Mouse (Mus musculus): ENCODE measurements around the gene Iqck. TPM values are rescaled to one million over a fixed set of nuclear protein-coding genes. Genes with fewer than 3 reads are reported as not detected.

The Iqck gene
- total and polyA plus RNA-seq, 3 experiments = 0.29 to 0.70 (median 0.32) TPM

GRCm38 (mm10) chr7:118964777-118965176, 109.2 kb downstream of the Iqck start:
- no peak overlapping the region for H3K9ac ChIP-seq (ENCODE audit: low read depth, low read length)
- H3K79me2 ChIP-seq (replicated peaks; ENCODE audit: control insufficient read depth, insufficient read depth, low read length) = no peaks in the 10 kb centered on the region
- no peaks in the 10 kb centered on the region for H3K4me1 ChIP-seq (ENCODE audit: control insufficient read depth, insufficient read depth, low read length)
- no peak for DNase-seq
- no peaks in the 10 kb centered on the region for H3K27me3 ChIP-seq (ENCODE audit: control insufficient read depth, insufficient read depth, low read length)
- H3K27ac ChIP-seq = no peak overlapping the region
- WGBS = 12% methylated on average over 3 of the region's 3 CpGs
- H3K36me3 ChIP-seq (ENCODE audit: control insufficient read depth, insufficient read depth, low read length) = no peaks in the 10 kb centered on the region
- intact Hi-C loops (cut with DNase I) = no loop called here
- no peak overlapping the region for H3K4me3 ChIP-seq
- TF ChIP-seq POLR2A (IDR thresholded peaks at IDR 0.05; ENCODE audit: insufficient read depth, low read depth, low read length) (no peak), EP300 (IDR thresholded peaks at IDR 0.05; ENCODE audit: insufficient read depth, low read depth, low read length) (no peak)

GRCm38 (mm10) chr7:118965198-118965597, 109.6 kb downstream of the Iqck start:
- Histone ChIP-seq H3K79me2 (replicated peaks; ENCODE audit: control insufficient read depth, insufficient read depth, low read length) (no peaks in the 10 kb centered on the region), H3K4me3 (no peak overlapping the region), H3K4me1 (ENCODE audit: control insufficient read depth, insufficient read depth, low read length) (no peaks in the 10 kb centered on the region), H3K27me3 (ENCODE audit: control insufficient read depth, insufficient read depth, low read length) (no peaks in the 10 kb centered on the region), H3K27ac (no peak overlapping the region), H3K9ac (ENCODE audit: low read depth, low read length) (no peak overlapping the region), H3K36me3 (ENCODE audit: control insufficient read depth, insufficient read depth, low read length) (no peaks in the 10 kb centered on the region)
- intact Hi-C loops (cut with DNase I) = no loop called here
- no peak for DNase-seq
- TF ChIP-seq CTCF (IDR thresholded peaks at IDR 0.05) (no peak), POLR2A (IDR thresholded peaks at IDR 0.05; ENCODE audit: insufficient read depth, low read depth, low read length) (no peak), EP300 (IDR thresholded peaks at IDR 0.05; ENCODE audit: insufficient read depth, low read depth, low read length) (no peak)
- 24% methylated on average over 7 of the region's 7 CpGs for WGBS

- H3K79me2 ChIP-seq (replicated peaks; ENCODE audit: control insufficient read depth, insufficient read depth, low read length) = no peaks in the 10 kb centered on the region
- TF ChIP-seq CTCF (IDR thresholded peaks at IDR 0.05) = no peak
- TF ChIP-seq EP300 (IDR thresholded peaks at IDR 0.05; ENCODE audit: insufficient read depth, low read depth, low read length) = no peak
- TF ChIP-seq POLR2A (IDR thresholded peaks at IDR 0.05; ENCODE audit: insufficient read depth, low read depth, low read length) = no peak
- no peaks in the 10 kb centered on the region for H3K27me3 ChIP-seq (ENCODE audit: control insufficient read depth, insufficient read depth, low read length)
- H3K9ac ChIP-seq (ENCODE audit: low read depth, low read length) = no peak overlapping the region
- no peaks in the 10 kb centered on the region for H3K36me3 ChIP-seq (ENCODE audit: control insufficient read depth, insufficient read depth, low read length)
- intact Hi-C loops (cut with DNase I) = no loop called here
- no peak for DNase-seq
- no peak overlapping the region for H3K4me3 ChIP-seq
- no peaks in the 10 kb centered on the region for H3K4me1 ChIP-seq (ENCODE audit: control insufficient read depth, insufficient read depth, low read length)
- 82% methylated on average over 3 of the region's 3 CpGs for WGBS
- H3K27ac ChIP-seq = no peak overlapping the region
Measured at GRCm38 (mm10) chr7:118968870-118969269, 113.3 kb downstream of the Iqck start.

GRCm38 (mm10) chr7:118971499-118971898, 115.9 kb downstream of the Iqck start:
- H3K27me3 ChIP-seq (ENCODE audit: control insufficient read depth, insufficient read depth, low read length) = no peaks in the 10 kb centered on the region
- no peak for DNase-seq
- no peaks in the 10 kb centered on the region for H3K79me2 ChIP-seq (replicated peaks; ENCODE audit: control insufficient read depth, insufficient read depth, low read length)
- H3K27ac ChIP-seq = no peak overlapping the region
- TF ChIP-seq CTCF (IDR thresholded peaks at IDR 0.05) (no peak), EP300 (IDR thresholded peaks at IDR 0.05; ENCODE audit: insufficient read depth, low read depth, low read length) (no peak), POLR2A (IDR thresholded peaks at IDR 0.05; ENCODE audit: insufficient read depth, low read depth, low read length) (no peak)
- H3K4me3 ChIP-seq = no peak overlapping the region
- 50% methylated on average over 8 of the region's 8 CpGs for WGBS
- H3K4me1 ChIP-seq (ENCODE audit: control insufficient read depth, insufficient read depth, low read length) = peaks cover 2% of the 10 kb centered on the region
- H3K9ac ChIP-seq (ENCODE audit: low read depth, low read length) = no peak overlapping the region
- no peaks in the 10 kb centered on the region for H3K36me3 ChIP-seq (ENCODE audit: control insufficient read depth, insufficient read depth, low read length)
- intact Hi-C loops (cut with DNase I) = no loop called here

GRCm38 (mm10) chr7:118972306-118972705, 116.8 kb downstream of the Iqck start:
- no peak overlapping the region for H3K27ac ChIP-seq
- H3K36me3 ChIP-seq (ENCODE audit: control insufficient read depth, insufficient read depth, low read length) = no peaks in the 10 kb centered on the region
- no peak overlapping the region for H3K9ac ChIP-seq (ENCODE audit: low read depth, low read length)
- H3K4me1 ChIP-seq (ENCODE audit: control insufficient read depth, insufficient read depth, low read length) = peaks cover 3% of the 10 kb centered on the region
- 76% methylated on average over 5 of the region's 5 CpGs for WGBS
- no peak overlapping the region for H3K4me3 ChIP-seq
- TF ChIP-seq EP300 (IDR thresholded peaks at IDR 0.05; ENCODE audit: insufficient read depth, low read depth, low read length) = no peak
- no peak for TF ChIP-seq POLR2A (IDR thresholded peaks at IDR 0.05; ENCODE audit: insufficient read depth, low read depth, low read length)
- no peaks in the 10 kb centered on the region for H3K27me3 ChIP-seq (ENCODE audit: control insufficient read depth, insufficient read depth, low read length)
- intact Hi-C loops (cut with DNase I) = no loop called here
- no peak for DNase-seq
- no peaks in the 10 kb centered on the region for H3K79me2 ChIP-seq (replicated peaks; ENCODE audit: control insufficient read depth, insufficient read depth, low read length)

GRCm38 (mm10) chr7:118973377-118973776, 117.8 kb downstream of the Iqck start:
- DNase-seq = no peak
- no peak overlapping the region for H3K27ac ChIP-seq
- H3K79me2 ChIP-seq (replicated peaks; ENCODE audit: control insufficient read depth, insufficient read depth, low read length) = no peaks in the 10 kb centered on the region
- H3K27me3 ChIP-seq (ENCODE audit: control insufficient read depth, insufficient read depth, low read length) = no peaks in the 10 kb centered on the region
- 90% methylated on average over 4 of the region's 4 CpGs for WGBS
- no peak overlapping the region for H3K4me3 ChIP-seq
- intact Hi-C loops (cut with DNase I) = no loop called here
- H3K36me3 ChIP-seq (ENCODE audit: control insufficient read depth, insufficient read depth, low read length) = no peaks in the 10 kb centered on the region
- H3K9ac ChIP-seq (ENCODE audit: low read depth, low read length) = no peak overlapping the region
- H3K4me1 ChIP-seq (ENCODE audit: control insufficient read depth, insufficient read depth, low read length) = peaks cover 3% of the 10 kb centered on the region
- no peak for TF ChIP-seq EP300 (IDR thresholded peaks at IDR 0.05; ENCODE audit: insufficient read depth, low read depth, low read length)
- TF ChIP-seq CTCF (IDR thresholded peaks at IDR 0.05) = no peak
- TF ChIP-seq POLR2A (IDR thresholded peaks at IDR 0.05; ENCODE audit: insufficient read depth, low read depth, low read length) = no peak

All from heart, adult 2 months (tissue).